Mouse (Mus musculus): ENCODE data around the gene Ddx18. TPM values are rescaled to one million over a fixed set of nuclear protein-coding genes. Genes with fewer than 3 reads are reported as not detected.
A peak's percentile ranks its signal among the peaks of the same experiment; 100 is the strongest.

Gene Ddx18
- 34.9 and 42.0 TPM in 2 replicates for polyA plus RNA-seq (2012; rRNA removed)

DNA sequence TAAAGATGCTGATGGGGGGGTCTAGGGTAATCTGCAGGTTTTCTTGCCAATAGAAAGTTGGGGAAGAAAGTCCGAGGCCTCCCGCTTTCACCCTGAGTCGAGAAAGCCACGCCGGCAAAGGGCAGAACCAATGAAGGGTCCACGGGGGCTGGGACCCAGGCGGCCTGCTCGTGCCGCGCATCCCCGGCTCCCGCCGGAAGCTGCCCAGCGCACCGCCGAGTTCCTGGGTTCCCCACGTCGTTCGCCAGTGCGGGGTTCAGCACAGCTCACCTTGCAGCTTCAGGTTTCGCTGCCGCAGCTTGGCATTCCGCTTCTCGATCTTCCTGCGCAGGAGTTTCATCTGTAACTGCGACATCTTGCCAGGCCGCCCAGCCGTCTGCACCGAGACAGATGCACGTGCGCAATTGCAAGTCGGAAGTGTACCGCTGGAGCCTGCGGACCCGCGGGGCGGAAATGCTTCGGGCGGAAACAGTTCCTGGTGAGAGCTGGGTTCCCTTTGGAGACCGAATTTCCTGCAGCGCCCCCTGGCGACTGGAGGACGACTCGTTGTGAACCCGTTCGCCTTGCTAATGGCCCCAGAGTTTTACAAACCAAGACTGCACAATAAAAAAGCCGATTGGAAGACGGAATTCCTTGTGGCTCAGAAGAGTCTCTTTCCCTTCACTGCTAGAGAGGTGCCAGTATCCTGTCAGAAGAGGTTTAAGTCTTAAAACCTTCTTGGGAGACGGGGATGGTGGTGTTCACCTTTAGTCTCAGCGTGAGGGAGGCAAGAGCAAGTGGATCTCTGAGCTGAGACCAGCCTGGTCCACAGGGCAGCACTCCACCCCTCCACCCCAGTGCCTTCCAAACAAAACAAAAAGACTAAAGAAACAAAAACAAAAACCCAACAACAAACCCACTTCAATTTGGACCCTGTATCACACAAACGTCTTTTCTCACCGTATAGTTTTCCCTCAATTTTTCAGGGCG lies at the start of gene Ddx18:
Gene Ddx18 (minus strand): TSS at position 469 of the 969 bp plus-strand sequence.
- Histone ChIP-seq H3K27me3 (ENCODE audit: control insufficient read depth, insufficient read depth, low read length) (no peaks in the 10 kb centered on the region), H3K27ac (ENCODE audit: insufficient read depth, low read length) (peak within 1 kb of the TSS; percentile 27; the same call in 1 of the 2 replicates), H3K4me1 (ENCODE audit: control insufficient read depth, insufficient read depth, low read length) (no peaks in the 10 kb centered on the region), H3K4me3 (replicated peaks; ENCODE audit: insufficient read depth, low read depth, low read length) (peak within 1 kb of the TSS; percentile 72)
- 7% methylated on average over 53 of the region's 53 CpGs for WGBS
- peak; percentile 93 to 98 for DNase-seq
- peak; percentile 76 for TF ChIP-seq CTCF (IDR thresholded peaks at IDR 0.05; ENCODE audit: borderline replicate concordance, insufficient read depth, low read depth, low read length)
- peak; percentile 45; the same call in 1 of the 2 replicates for TF ChIP-seq POLR2A (IDR thresholded peaks at IDR 0.05; ENCODE audit: borderline replicate concordance, insufficient read depth, low read length)

DNA sequence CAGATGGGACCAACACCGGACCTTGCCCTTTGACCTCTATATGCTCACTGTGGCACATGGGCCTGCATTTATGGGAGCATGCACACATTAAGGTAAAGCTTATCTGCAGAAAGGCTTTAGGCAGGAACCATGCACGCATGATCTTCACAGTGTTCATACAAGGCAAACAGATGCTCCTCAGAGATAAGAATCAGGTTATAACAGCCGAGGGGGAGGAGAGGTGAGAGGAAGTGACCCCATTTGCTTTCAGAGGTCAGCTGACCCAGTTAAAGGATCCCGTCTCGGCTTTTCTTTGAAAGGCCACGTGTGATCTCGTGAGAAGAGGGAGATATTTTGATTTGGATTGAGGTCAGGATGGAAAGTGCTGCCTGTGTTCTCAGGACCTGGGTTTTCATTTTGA lies 40.2 kb upstream of the Ddx18 start:
- DNase-seq = no peak
- Histone ChIP-seq H3K4me1 (ENCODE audit: control insufficient read depth, insufficient read depth, low read length) (peaks cover 8% of the 10 kb centered on the region; the same call in 1 of the 2 replicates), H3K4me3 (replicated peaks; ENCODE audit: insufficient read depth, low read depth, low read length) (no peak overlapping the region), H3K27ac (ENCODE audit: insufficient read depth, low read length) (no peak overlapping the region), H3K27me3 (ENCODE audit: control insufficient read depth, insufficient read depth, low read length) (no peaks in the 10 kb centered on the region)
- no peak for TF ChIP-seq CTCF (IDR thresholded peaks at IDR 0.05; ENCODE audit: borderline replicate concordance, insufficient read depth, low read depth, low read length)
- no peak for TF ChIP-seq POLR2A (IDR thresholded peaks at IDR 0.05; ENCODE audit: borderline replicate concordance, insufficient read depth, low read length)
- 82% methylated on average over 7 of the region's 7 CpGs for WGBS

DNA sequence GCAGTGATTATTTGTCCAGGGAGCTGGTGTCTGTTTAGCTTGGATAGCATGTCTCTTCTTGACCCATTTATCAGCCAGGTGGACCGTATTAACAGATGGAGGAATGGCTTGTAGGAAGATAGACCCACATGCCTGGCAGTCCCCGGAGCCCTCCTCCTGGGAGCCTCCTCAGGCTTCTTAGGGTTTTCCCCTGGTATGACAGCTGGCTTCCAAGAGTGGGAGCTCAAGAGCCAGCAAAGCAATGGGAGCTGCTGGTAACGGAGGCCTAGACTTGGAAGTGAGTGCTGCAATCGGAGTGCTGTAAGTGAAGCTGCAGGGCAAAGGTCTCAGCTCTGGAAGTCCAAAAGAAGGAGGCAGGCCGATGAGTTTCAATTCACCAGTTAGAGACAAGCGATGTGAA lies 37.3 kb upstream of the Ddx18 start:
- WGBS = 7% methylated on average over 6 of the region's 6 CpGs
- no peak overlapping the region for H3K4me3 ChIP-seq (replicated peaks; ENCODE audit: insufficient read depth, low read depth, low read length)
- peaks cover 13% of the 10 kb centered on the region; the same call in 1 of the 2 replicates for H3K4me1 ChIP-seq (ENCODE audit: control insufficient read depth, insufficient read depth, low read length)
- no peaks in the 10 kb centered on the region for H3K27me3 ChIP-seq (ENCODE audit: control insufficient read depth, insufficient read depth, low read length)
- DNase-seq = peak; percentile 80 to 92
- H3K27ac ChIP-seq (ENCODE audit: insufficient read depth, low read length) = no peak overlapping the region
- peak; percentile 40; the same call in 1 of the 2 replicates for TF ChIP-seq CTCF (IDR thresholded peaks at IDR 0.05; ENCODE audit: borderline replicate concordance, insufficient read depth, low read depth, low read length)
- no peak for TF ChIP-seq POLR2A (IDR thresholded peaks at IDR 0.05; ENCODE audit: borderline replicate concordance, insufficient read depth, low read length)

DNA sequence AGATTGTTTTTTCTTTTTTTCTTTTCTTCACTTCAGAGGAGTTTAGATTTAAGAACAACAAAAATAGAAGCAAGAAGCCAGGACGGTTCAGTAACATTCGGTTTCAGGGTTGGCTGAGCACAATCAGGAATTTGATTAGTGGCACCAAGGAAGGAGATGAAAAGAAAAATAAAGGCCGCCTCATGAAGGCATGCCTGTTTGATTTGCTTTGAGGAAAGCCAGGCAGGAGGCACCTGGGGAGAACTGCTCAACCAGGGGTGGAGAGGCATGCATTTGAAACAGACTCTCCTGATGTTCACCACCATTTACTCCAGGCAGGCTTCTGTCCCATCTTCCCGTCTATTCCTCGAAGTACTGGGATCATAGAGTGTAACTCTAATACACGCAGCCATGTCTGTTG lies 34.1 kb upstream of the Ddx18 start:
- Histone ChIP-seq H3K27me3 (ENCODE audit: control insufficient read depth, insufficient read depth, low read length) (no peaks in the 10 kb centered on the region), H3K4me1 (ENCODE audit: control insufficient read depth, insufficient read depth, low read length) (peaks cover 15% of the 10 kb centered on the region; the same call in 1 of the 2 replicates), H3K4me3 (replicated peaks; ENCODE audit: insufficient read depth, low read depth, low read length) (no peak overlapping the region), H3K27ac (ENCODE audit: insufficient read depth, low read length) (no peak overlapping the region)
- TF ChIP-seq POLR2A (IDR thresholded peaks at IDR 0.05; ENCODE audit: borderline replicate concordance, insufficient read depth, low read length) = no peak
- TF ChIP-seq CTCF (IDR thresholded peaks at IDR 0.05; ENCODE audit: borderline replicate concordance, insufficient read depth, low read depth, low read length) = no peak
- no peak for DNase-seq
- 81% methylated on average over 6 of the region's 6 CpGs for WGBS

DNA sequence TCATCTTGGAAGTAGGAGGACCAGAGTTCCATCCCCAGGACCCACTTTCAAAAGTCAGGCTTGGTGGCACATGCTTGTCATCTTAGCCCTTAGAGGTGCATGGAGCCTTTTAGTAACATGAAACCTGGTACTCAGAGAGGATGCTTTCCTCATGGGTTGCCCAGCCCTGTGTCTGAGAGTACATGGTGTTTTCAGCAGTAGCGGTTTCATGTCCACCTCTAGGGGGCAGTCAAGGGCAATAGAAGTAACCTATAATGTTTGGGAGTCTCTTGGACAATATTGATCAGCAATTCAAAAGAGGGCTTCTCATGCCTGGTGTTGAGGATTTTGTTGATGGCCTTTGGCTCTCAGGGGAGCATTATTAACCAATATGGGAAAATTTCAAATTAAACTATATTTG lies 33.3 kb upstream of the Ddx18 start:
- TF ChIP-seq POLR2A (IDR thresholded peaks at IDR 0.05; ENCODE audit: borderline replicate concordance, insufficient read depth, low read length) = no peak
- peak; percentile 39; the same call in 1 of the 2 replicates for TF ChIP-seq CTCF (IDR thresholded peaks at IDR 0.05; ENCODE audit: borderline replicate concordance, insufficient read depth, low read depth, low read length)
- WGBS = 54% methylated on average over 1 of the region's 1 CpGs
- no peaks in the 10 kb centered on the region for H3K27me3 ChIP-seq (ENCODE audit: control insufficient read depth, insufficient read depth, low read length)
- H3K27ac ChIP-seq (ENCODE audit: insufficient read depth, low read length) = no peak overlapping the region
- H3K4me1 ChIP-seq (ENCODE audit: control insufficient read depth, insufficient read depth, low read length) = peaks cover 15% of the 10 kb centered on the region; the same call in 1 of the 2 replicates
- peak in 1 of 2 experiments; percentile 26 for DNase-seq
- H3K4me3 ChIP-seq (replicated peaks; ENCODE audit: insufficient read depth, low read depth, low read length) = no peak overlapping the region

DNA sequence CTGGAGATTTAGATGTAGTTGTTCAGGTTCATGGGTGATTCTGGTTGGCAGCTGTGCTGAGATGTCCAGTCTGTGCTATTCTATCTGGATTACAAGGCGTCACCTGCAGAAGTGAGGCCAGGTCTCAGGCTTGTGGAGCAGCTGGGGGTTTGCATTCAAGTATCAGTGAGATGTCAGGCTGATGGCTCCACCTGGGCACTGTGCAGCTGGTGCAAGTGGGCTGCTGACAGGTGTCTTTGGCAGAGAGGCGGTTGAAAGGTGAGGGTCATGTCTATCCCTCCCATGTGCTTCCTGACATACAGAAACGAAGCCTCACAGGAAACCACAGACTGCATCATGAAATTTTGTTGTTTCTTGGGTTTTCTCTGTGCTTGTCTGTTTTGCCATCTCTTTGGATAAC lies 30.6 kb upstream of the Ddx18 start:
- 71% methylated on average over 3 of the region's 3 CpGs for WGBS
- TF ChIP-seq POLR2A (IDR thresholded peaks at IDR 0.05; ENCODE audit: borderline replicate concordance, insufficient read depth, low read length) = no peak
- TF ChIP-seq CTCF (IDR thresholded peaks at IDR 0.05; ENCODE audit: borderline replicate concordance, insufficient read depth, low read depth, low read length) = no peak
- Histone ChIP-seq H3K4me3 (replicated peaks; ENCODE audit: insufficient read depth, low read depth, low read length) (no peak overlapping the region), H3K27ac (ENCODE audit: insufficient read depth, low read length) (no peak overlapping the region), H3K4me1 (ENCODE audit: control insufficient read depth, insufficient read depth, low read length) (peaks cover 7% of the 10 kb centered on the region; the same call in 1 of the 2 replicates), H3K27me3 (ENCODE audit: control insufficient read depth, insufficient read depth, low read length) (no peaks in the 10 kb centered on the region)
- DNase-seq = no peak

DNA sequence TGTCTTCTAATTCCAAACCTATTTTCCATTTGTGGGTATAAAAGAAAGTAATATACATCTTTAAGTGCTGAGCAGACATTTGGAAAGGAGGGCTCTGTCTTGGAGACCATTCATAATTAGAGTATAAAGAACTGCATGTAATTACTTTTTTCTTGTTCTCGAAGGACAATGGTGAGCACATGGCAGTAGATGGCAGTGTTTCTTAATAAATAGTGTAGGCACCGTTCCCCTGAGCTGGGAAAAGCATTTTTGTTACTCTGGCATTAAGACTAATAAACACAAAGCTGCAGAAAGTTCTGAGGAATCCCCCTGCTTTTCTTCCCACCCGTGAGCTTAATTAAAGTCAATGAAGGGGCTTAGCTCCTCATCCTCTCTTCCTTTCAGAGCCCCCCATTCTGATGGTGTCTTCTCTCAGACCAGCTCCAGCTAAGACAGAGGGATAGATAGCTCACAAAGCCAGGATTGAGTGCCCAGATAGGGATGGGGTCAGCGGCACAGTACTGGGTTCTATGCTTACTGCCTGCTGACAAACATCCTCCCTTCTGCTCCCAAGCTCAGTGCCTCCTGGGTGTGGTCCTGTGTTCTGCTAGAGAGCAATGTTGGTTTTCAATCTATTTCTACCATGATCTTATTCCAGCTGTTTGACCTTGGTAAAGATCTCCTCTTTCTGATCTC lies 29.3 kb upstream of the Ddx18 start:
- Histone ChIP-seq H3K27ac (ENCODE audit: insufficient read depth, low read length) (no peak overlapping the region), H3K27me3 (ENCODE audit: control insufficient read depth, insufficient read depth, low read length) (no peaks in the 10 kb centered on the region), H3K4me3 (replicated peaks; ENCODE audit: insufficient read depth, low read depth, low read length) (no peak overlapping the region), H3K4me1 (ENCODE audit: control insufficient read depth, insufficient read depth, low read length) (peaks cover 7% of the 10 kb centered on the region; the same call in 1 of the 2 replicates)
- no peak for TF ChIP-seq POLR2A (IDR thresholded peaks at IDR 0.05; ENCODE audit: borderline replicate concordance, insufficient read depth, low read length)
- peak; percentile 51; the same call in 1 of the 2 replicates for TF ChIP-seq CTCF (IDR thresholded peaks at IDR 0.05; ENCODE audit: borderline replicate concordance, insufficient read depth, low read depth, low read length)
- DNase-seq = no peak
- 8% methylated on average over 4 of the region's 4 CpGs for WGBS

Measured in cerebellum, adult 2 months (tissue).